Mouse (Mus musculus) cortical plate, adult 2 months (tissue): ENCODE data around the gene Aldh16a1. TPM values are rescaled to one million over a fixed set of nuclear protein-coding genes. Genes with fewer than 3 reads are reported as not detected.
A peak's percentile ranks its signal among the peaks of the same experiment; 100 is the strongest.

Source experiments
- H3K27ac ChIP-seq: fragments of 200-500 bp; 2 replicates; pipeline ENCODE4 v1.5.1; 2012; ENCODE audit warnings: low read length, control low read depth, inconsistent platforms; ENCODE audit not compliant: insufficient read depth
- H3K4me1 ChIP-seq: fragments of 200-500 bp; 2 replicates; pipeline ENCODE4 v1.6.1; 2011; ENCODE audit warnings: low read length; ENCODE audit not compliant: control insufficient read depth, insufficient read depth
- H3K4me3 ChIP-seq: fragments of 200-500 bp; 2 replicates; pipeline ENCODE4 v1.5.1; 2011; ENCODE audit warnings: mild to moderate bottlenecking, low read length, control low read depth; ENCODE audit not compliant: insufficient read depth
- CTCF ChIP-seq: fragments of 200-500 bp; IDR thresholded peaks from 2 replicates; pipeline ENCODE4 v1.5.1; 2011; ENCODE audit warnings: mild to moderate bottlenecking, control low read depth, low read length; ENCODE audit not compliant: insufficient read depth; ENCODE audit errors: extremely low read depth
- POLR2A ChIP-seq: fragments of 200-500 bp; IDR thresholded peaks from 2 replicates; pipeline ENCODE4 v1.6.1; 2011; ENCODE audit warnings: mild to moderate bottlenecking, low read length, control low read depth; ENCODE audit not compliant: insufficient read depth; ENCODE audit errors: extremely low read depth
- polyA plus RNA-seq: library from polyadenylated mRNA; depleted of rRNA; stranded (reverse); fragments of >200 nt; gene quantifications from 2 replicates; pipeline ENCODE4 v1.2.3, GENCODE M21; 2012; rRNA removed

Gene Aldh16a1
- polyA plus RNA-seq, 1 experiment: 10.3 TPM

GRCm38 (mm10) chr7:45091001-45091990 lies 63.1 kb downstream of the Aldh16a1 start:
- no peak for TF ChIP-seq POLR2A
- no peak for TF ChIP-seq CTCF
- H3K4me1 ChIP-seq: no peaks in the 10 kb centered on the region; the same call in 1 of the 2 replicates
- H3K4me3 ChIP-seq: 0 out of 2 replicates have a peak overlapping the region, but pooled peaks have one; percentile 8
- H3K27ac ChIP-seq: no peak overlapping the region

Other genes with a start within 250 kb of the Aldh16a1 start
- gene Ap2a1, start 225.1 kb downstream of the Aldh16a1 start, polyA plus RNA-seq: 241 and 247 TPM in 2 replicates
- 1.5 and 2.0 TPM in 2 replicates for gene Tsks, start 211.4 kb downstream of the Aldh16a1 start, polyA plus RNA-seq
- gene Cpt1c, start 179.7 kb downstream of the Aldh16a1 start, polyA plus RNA-seq: 154 and 164 TPM in 2 replicates
- 162 and 169 TPM in 2 replicates for gene Prmt1, start 168.0 kb downstream of the Aldh16a1 start, polyA plus RNA-seq
- gene Irf3, start 156.9 kb downstream of the Aldh16a1 start, polyA plus RNA-seq: 82.4 and 87.4 TPM in 2 replicates
- gene Bcl2l12, start 155.9 kb downstream of the Aldh16a1 start, polyA plus RNA-seq: 6.0 and 6.2 TPM in 2 replicates
- 126 and 128 TPM in 2 replicates for gene Scaf1, start 138.2 kb downstream of the Aldh16a1 start, polyA plus RNA-seq
- 34.2 and 38.3 TPM in 2 replicates for gene Rras, start 136.6 kb downstream of the Aldh16a1 start, polyA plus RNA-seq
- 14.6 and 15.5 TPM in 2 replicates for gene Prr12, start 101.7 kb downstream of the Aldh16a1 start, polyA plus RNA-seq
- 89.5 and 92.3 TPM in 2 replicates for gene Nosip, start 92.2 kb downstream of the Aldh16a1 start, polyA plus RNA-seq
- 21.4 and 23.2 TPM in 2 replicates for gene Prrg2, start 91.9 kb downstream of the Aldh16a1 start, polyA plus RNA-seq
- 12.8 and 13.1 TPM in 2 replicates for gene Rcn3, start 62.4 kb downstream of the Aldh16a1 start, polyA plus RNA-seq
- 30.7 and 37.0 TPM in 2 replicates for gene Fcgrt, start 50.7 kb downstream of the Aldh16a1 start, polyA plus RNA-seq
- 361 and 402 TPM in 2 replicates for gene Rps11, start 30.1 kb downstream of the Aldh16a1 start, polyA plus RNA-seq
- gene Rpl13a, start 25.8 kb downstream of the Aldh16a1 start, polyA plus RNA-seq: 1,470 and 1,570 TPM in 2 replicates
- 0.08 and 0.32 TPM in 2 replicates for gene Gm45713, start 18.4 kb downstream of the Aldh16a1 start, polyA plus RNA-seq
- 18.4 and 20.8 TPM in 2 replicates for gene Flt3l, start 18.2 kb downstream of the Aldh16a1 start, polyA plus RNA-seq
- gene Pih1d1, start 281 bp downstream of the Aldh16a1 start, polyA plus RNA-seq: 59.4 and 60.2 TPM in 2 replicates
- 1,033 and 1,121 TPM in 2 replicates for gene Slc17a7, start 9.4 kb upstream of the Aldh16a1 start, polyA plus RNA-seq
- gene Gfy, start 25.0 kb upstream of the Aldh16a1 start, polyA plus RNA-seq: 0.38 and 0.62 TPM in 2 replicates
- gene Pth2, start 26.4 kb upstream of the Aldh16a1 start, polyA plus RNA-seq: not detected in 2 replicates
- 4.7 and 5.0 TPM in 2 replicates for gene Ccdc155, start 50.3 kb upstream of the Aldh16a1 start, polyA plus RNA-seq
- gene Dkkl1, start 57.6 kb upstream of the Aldh16a1 start, polyA plus RNA-seq: 41.4 and 47.2 TPM in 2 replicates
- gene Tead2, start 61.2 kb upstream of the Aldh16a1 start, polyA plus RNA-seq: 5.0 and 6.4 TPM in 2 replicates
- 10.6 and 11.9 TPM in 2 replicates for gene Cd37, start 84.5 kb upstream of the Aldh16a1 start, polyA plus RNA-seq
- 2.1 TPM in 2 replicates for gene Slc6a16, start 86.5 kb upstream of the Aldh16a1 start, polyA plus RNA-seq
- 0.08 and 0.30 TPM in 2 replicates for gene Slc6a21, start 122.9 kb upstream of the Aldh16a1 start, polyA plus RNA-seq
- gene Trpm4, start 179.2 kb upstream of the Aldh16a1 start, polyA plus RNA-seq: 29.1 and 35.1 TPM in 2 replicates
- 0.35 and 0.55 TPM in 2 replicates for gene Hrc, start 180.7 kb upstream of the Aldh16a1 start, polyA plus RNA-seq
- 164 and 167 TPM in 2 replicates for gene Ppfia3, start 212.4 kb upstream of the Aldh16a1 start, polyA plus RNA-seq
- gene Lin7b, start 216.0 kb upstream of the Aldh16a1 start, polyA plus RNA-seq: 336 TPM in 2 replicates
- gene Snrnp70, start 241.2 kb upstream of the Aldh16a1 start, polyA plus RNA-seq: 720 and 793 TPM in 2 replicates